Mouse (Mus musculus): Measurements from ENCODE around the gene Lyz2.

GRCm38 (mm10) chr10:117316391-117316790 is 34.3 kb upstream of the Lyz2 start:
- TF ChIP-seq CTCF (IDR thresholded peaks at IDR 0.05; ENCODE audit: insufficient read depth, low read length) (no peak), POLR2A (IDR thresholded peaks at IDR 0.05; ENCODE audit: borderline replicate concordance, extremely low read depth, low read depth, low read length) (no peak)
